Mouse (Mus musculus) ES-E14 (cell line): ENCODE results near the gene S100pbp.

ENCODE experiments used
- CHD2 ChIP-seq: IDR thresholded peaks from 2 replicates; pipeline ENCODE4 v1.6.1; 2014; ENCODE audit warnings: mild to moderate bottlenecking, low read depth, low read length, inconsistent platforms
- HCFC1 ChIP-seq: IDR thresholded peaks from 2 replicates; pipeline ENCODE4 v1.6.1; 2012; ENCODE audit warnings: low read length, inconsistent platforms, borderline replicate concordance; ENCODE audit not compliant: insufficient read depth
- MAFK ChIP-seq: IDR thresholded peaks from 2 replicates; pipeline ENCODE4 v1.6.1; 2014; ENCODE audit warnings: mild to moderate bottlenecking, low read depth, low read length, inconsistent platforms; ENCODE audit not compliant: insufficient read depth
- ZC3H11A ChIP-seq: IDR thresholded peaks from 2 replicates; pipeline ENCODE4 v1.6.1; 2012; ENCODE audit warnings: low read depth, mild to moderate bottlenecking, inconsistent platforms, low read length, borderline replicate concordance
- ZNF384 ChIP-seq: IDR thresholded peaks from 2 replicates; pipeline ENCODE4 v1.6.1; 2012; ENCODE audit warnings: low read depth, low read length, inconsistent platforms

DNA sequence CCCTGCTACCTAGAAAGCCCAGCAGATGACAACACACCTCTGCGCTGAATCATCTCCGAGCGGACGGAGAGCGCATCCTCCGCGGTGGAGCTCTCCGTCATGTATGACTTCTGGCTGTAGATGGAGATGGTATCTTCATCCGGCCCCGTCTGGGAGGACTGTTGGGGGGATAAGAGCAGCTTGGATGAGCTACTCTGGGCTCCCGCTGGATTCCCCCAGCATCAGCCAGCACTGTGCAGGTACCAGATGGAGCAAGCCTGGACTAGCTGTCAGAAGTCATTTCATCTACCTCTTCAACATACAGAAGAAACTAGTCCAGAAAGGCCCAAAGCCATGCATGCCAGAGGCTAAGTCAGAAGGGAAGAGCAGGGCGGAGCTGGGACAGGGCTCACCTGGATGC, 35.8 kb upstream of the S100pbp start:
- TF ChIP-seq ZNF384 (no peak), ZC3H11A (no peak), MAFK (no peak), HCFC1 (no peak), CHD2 (no peak)
